Mouse (Mus musculus) small intestine, adult 2 months (tissue): ENCODE results near the gene Nt5dc3. TPM values are rescaled to one million over a fixed set of nuclear protein-coding genes. Genes with fewer than 3 reads are reported as not detected.

Experiments used
- H3K27ac ChIP-seq: fragments of 200-500 bp; 2 replicates; pipeline ENCODE4 v1.5.1; 2012; ENCODE audit warnings: low read depth, low read length, control low read depth, inconsistent platforms; ENCODE audit not compliant: insufficient read depth
- H3K27me3 ChIP-seq: fragments of 200-500 bp; 2 replicates; pipeline ENCODE4 v1.6.1; 2012; ENCODE audit warnings: mild to moderate bottlenecking, moderate library complexity, low read length, inconsistent platforms; ENCODE audit not compliant: control insufficient read depth, insufficient read depth
- H3K36me3 ChIP-seq: fragments of 200-500 bp; 2 replicates; pipeline ENCODE4 v1.6.1; 2012; ENCODE audit warnings: mild to moderate bottlenecking, low read length, control low read depth, inconsistent platforms; ENCODE audit not compliant: control insufficient read depth, insufficient read depth
- H3K4me1 ChIP-seq: fragments of 200-500 bp; 2 replicates; pipeline ENCODE4 v1.6.1; 2012; ENCODE audit warnings: low read length, inconsistent platforms, mixed read lengths; ENCODE audit not compliant: control insufficient read depth, insufficient read depth, insufficient read length
- H3K4me3 ChIP-seq: fragments of 200-500 bp; 2 replicates; pipeline ENCODE4 v1.5.1; 2012; ENCODE audit warnings: low read depth, mild to moderate bottlenecking, control low read depth, inconsistent platforms, low read length, moderate library complexity
- CTCF ChIP-seq: fragments of 200-500 bp; IDR thresholded peaks from 2 replicates; pipeline ENCODE4 v1.5.1; 2012; ENCODE audit warnings: low read depth, mild to moderate bottlenecking, control low read depth, inconsistent platforms, low read length, moderate library complexity, mixed read lengths; ENCODE audit not compliant: insufficient replicate concordance, insufficient read length; ENCODE audit errors: extremely low read depth
- POLR2A ChIP-seq: fragments of 200-500 bp; IDR thresholded peaks from 2 replicates; pipeline ENCODE4 v1.6.1; 2012; ENCODE audit warnings: low read depth, mild to moderate bottlenecking, control low read depth, inconsistent platforms, low read length, moderate library complexity
- WGBS: fragments of 180-500 bp; shearing (Covaris S2); methylation state at CpG from one replicate; pipeline ENCODE4 v1.1.7; 2018; 5-methylcytosine and 5-hydroxymethylcytosine counted together
- polyA plus RNA-seq: library from polyadenylated mRNA; depleted of rRNA; stranded (reverse); fragments of >200 nt; gene quantifications from 2 replicates; pipeline ENCODE4 v1.2.3, GENCODE M21; 2012

Nt5dc3 gene
- polyA plus RNA-seq, 1 experiment: 1.8 TPM

- H3K36me3 ChIP-seq: no peaks in the 10 kb centered on the region
Measured at GRCm38 (mm10) chr10:86769216-86769615, 9.6 kb upstream of the Nt5dc3 start.

GRCm38 (mm10) chr10:86769797-86770196 is 9.0 kb upstream of the Nt5dc3 start:
- Histone ChIP-seq H3K27ac (no peak overlapping the region), H3K4me3 (no peak overlapping the region), H3K27me3 (peaks cover 3% of the 10 kb centered on the region; the same call in 1 of the 2 replicates), H3K4me1 (no peaks in the 10 kb centered on the region), H3K36me3 (no peaks in the 10 kb centered on the region)
- WGBS: 19% methylated on average over 4 of the region's 4 CpGs
- TF ChIP-seq POLR2A (no peak), CTCF (no peak)

More at GRCm38 (mm10) chr10:86769216-86769615, 9.6 kb upstream of the Nt5dc3 start:
- Histone ChIP-seq H3K4me3 (no peak overlapping the region), H3K4me1 (no peaks in the 10 kb centered on the region), H3K27ac (no peak overlapping the region), H3K27me3 (peaks cover 3% of the 10 kb centered on the region; the same call in 1 of the 2 replicates)
- TF ChIP-seq CTCF: no peak
- TF ChIP-seq POLR2A: no peak
- 67% methylated on average over 5 of the region's 5 CpGs for WGBS

- no peak overlapping the region for H3K4me3 ChIP-seq
- H3K4me1 ChIP-seq: no peaks in the 10 kb centered on the region
- no peak for TF ChIP-seq CTCF
- TF ChIP-seq POLR2A: no peak
- peaks cover 3% of the 10 kb centered on the region; the same call in 1 of the 2 replicates for H3K27me3 ChIP-seq
- H3K36me3 ChIP-seq: no peaks in the 10 kb centered on the region
- no peak overlapping the region for H3K27ac ChIP-seq
- WGBS: 85% methylated on average over 5 of the region's 5 CpGs
Measured at GRCm38 (mm10) chr10:86771701-86772100, 7.1 kb upstream of the Nt5dc3 start.

- no peaks in the 10 kb centered on the region for H3K36me3 ChIP-seq
- no peak overlapping the region for H3K27ac ChIP-seq
- H3K4me1 ChIP-seq: no peaks in the 10 kb centered on the region
- no peaks in the 10 kb centered on the region; the same call in 1 of the 2 replicates for H3K27me3 ChIP-seq
- no peak overlapping the region for H3K4me3 ChIP-seq
- 21% methylated on average over 6 of the region's 6 CpGs for WGBS
- TF ChIP-seq POLR2A (no peak), CTCF (no peak)
Measured at GRCm38 (mm10) chr10:86772231-86772631, 6.6 kb upstream of the Nt5dc3 start.

GRCm38 (mm10) chr10:86773360-86773759 is 5.4 kb upstream of the Nt5dc3 start:
- H3K4me1 ChIP-seq: peaks cover 8% of the 10 kb centered on the region; the same call in 1 of the 2 replicates
- 19% methylated on average over 4 of the region's 4 CpGs for WGBS
- no peak for TF ChIP-seq CTCF
- H3K27me3 ChIP-seq: no peaks in the 10 kb centered on the region; the same call in 1 of the 2 replicates
- H3K27ac ChIP-seq: no peak overlapping the region
- H3K36me3 ChIP-seq: no peaks in the 10 kb centered on the region
- no peak overlapping the region for H3K4me3 ChIP-seq

- H3K4me3 ChIP-seq: no peak overlapping the region
- H3K27ac ChIP-seq: no peak overlapping the region
- TF ChIP-seq POLR2A (no peak), CTCF (no peak)
- 76% methylated on average over 9 of the region's 9 CpGs for WGBS
- peaks cover 12% of the 10 kb centered on the region for H3K4me1 ChIP-seq
- no peaks in the 10 kb centered on the region for H3K36me3 ChIP-seq
- peaks cover 8% of the 10 kb centered on the region for H3K27me3 ChIP-seq
Measured at GRCm38 (mm10) chr10:86776281-86776680, 2.5 kb upstream of the Nt5dc3 start.

GRCm38 (mm10) chr10:86777614-86778319 is 1.0 kb upstream of the Nt5dc3 start:
- TF ChIP-seq CTCF (no peak), POLR2A (no peak)
- Histone ChIP-seq H3K4me1 (peaks cover 12% of the 10 kb centered on the region), H3K36me3 (no peaks in the 10 kb centered on the region), H3K27me3 (peaks cover 8% of the 10 kb centered on the region), H3K4me3 (peak overlapping the region; percentile 64), H3K27ac (peak overlapping the region; percentile 21)
- 25% methylated on average over 19 of the region's 19 CpGs for WGBS
